Mouse (Mus musculus): Measurements from ENCODE around the gene Tnks2. TPM values are rescaled to one million over a fixed set of nuclear protein-coding genes. Genes with fewer than 3 reads are reported as not detected.

Gene Tnks2
- polyA plus RNA-seq, 1 experiment, result 46.0 TPM

GRCm38 (mm10) chr19:36796931-36797330 is 37.1 kb upstream of the Tnks2 start:
- DNase-seq, result no peak
- TF ChIP-seq CTCF (IDR thresholded peaks at IDR 0.05; ENCODE audit: borderline replicate concordance, control insufficient read depth, extremely low read depth, insufficient read depth, low read length, poor library complexity) (no peak), POLR2A (IDR thresholded peaks at IDR 0.05; ENCODE audit: control insufficient read depth, extremely low read depth, insufficient read depth, low read length, poor library complexity) (no peak)
- Histone ChIP-seq H3K4me3 (ENCODE audit: control insufficient read depth, insufficient read depth, low read length) (no peak overlapping the region), H3K27ac (ENCODE audit: control insufficient read depth, insufficient read depth, low read length) (no peak overlapping the region), H3K27me3 (ENCODE audit: control insufficient read depth, insufficient read depth, low read length) (no peaks in the 10 kb centered on the region), H3K36me3 (ENCODE audit: control insufficient read depth, insufficient read depth, low read length) (no peaks in the 10 kb centered on the region), H3K4me1 (replicated peaks; ENCODE audit: control insufficient read depth, insufficient read depth, low read length) (no peaks in the 10 kb centered on the region)
- 75% methylated on average over 9 of the region's 9 CpGs for WGBS

- H3K27me3 ChIP-seq (ENCODE audit: control insufficient read depth, insufficient read depth, low read length), result no peaks in the 10 kb centered on the region
- WGBS, result 92% methylated on average over 7 of the region's 7 CpGs
- TF ChIP-seq POLR2A (IDR thresholded peaks at IDR 0.05; ENCODE audit: control insufficient read depth, extremely low read depth, insufficient read depth, low read length, poor library complexity), result no peak
- no peak for TF ChIP-seq CTCF (IDR thresholded peaks at IDR 0.05; ENCODE audit: borderline replicate concordance, control insufficient read depth, extremely low read depth, insufficient read depth, low read length, poor library complexity)
- H3K36me3 ChIP-seq (ENCODE audit: control insufficient read depth, insufficient read depth, low read length), result no peaks in the 10 kb centered on the region
- no peak overlapping the region for H3K4me3 ChIP-seq (ENCODE audit: control insufficient read depth, insufficient read depth, low read length)
- no peak overlapping the region for H3K27ac ChIP-seq (ENCODE audit: control insufficient read depth, insufficient read depth, low read length)
- no peak for DNase-seq
- H3K4me1 ChIP-seq (replicated peaks; ENCODE audit: control insufficient read depth, insufficient read depth, low read length), result no peaks in the 10 kb centered on the region
Measured at GRCm38 (mm10) chr19:36800288-36800687, 33.7 kb upstream of the Tnks2 start.

- no peaks in the 10 kb centered on the region for H3K27me3 ChIP-seq (ENCODE audit: control insufficient read depth, insufficient read depth, low read length)
- no peak overlapping the region for H3K27ac ChIP-seq (ENCODE audit: control insufficient read depth, insufficient read depth, low read length)
- H3K36me3 ChIP-seq (ENCODE audit: control insufficient read depth, insufficient read depth, low read length), result no peaks in the 10 kb centered on the region
- H3K4me3 ChIP-seq (ENCODE audit: control insufficient read depth, insufficient read depth, low read length), result no peak overlapping the region
- DNase-seq, result no peak
- TF ChIP-seq POLR2A (IDR thresholded peaks at IDR 0.05; ENCODE audit: control insufficient read depth, extremely low read depth, insufficient read depth, low read length, poor library complexity) (no peak), CTCF (IDR thresholded peaks at IDR 0.05; ENCODE audit: borderline replicate concordance, control insufficient read depth, extremely low read depth, insufficient read depth, low read length, poor library complexity) (no peak)
- H3K4me1 ChIP-seq (replicated peaks; ENCODE audit: control insufficient read depth, insufficient read depth, low read length), result no peaks in the 10 kb centered on the region
- 96% methylated on average over 9 of the region's 9 CpGs for WGBS
Measured at GRCm38 (mm10) chr19:36801856-36802641, 32.0 kb upstream of the Tnks2 start.

GRCm38 (mm10) chr19:36803403-36803802 is 30.6 kb upstream of the Tnks2 start:
- H3K27ac ChIP-seq (ENCODE audit: control insufficient read depth, insufficient read depth, low read length), result no peak overlapping the region
- H3K4me1 ChIP-seq (replicated peaks; ENCODE audit: control insufficient read depth, insufficient read depth, low read length), result no peaks in the 10 kb centered on the region
- 94% methylated on average over 8 of the region's 8 CpGs for WGBS
- no peaks in the 10 kb centered on the region for H3K36me3 ChIP-seq (ENCODE audit: control insufficient read depth, insufficient read depth, low read length)
- no peak overlapping the region for H3K4me3 ChIP-seq (ENCODE audit: control insufficient read depth, insufficient read depth, low read length)
- no peak for TF ChIP-seq CTCF (IDR thresholded peaks at IDR 0.05; ENCODE audit: borderline replicate concordance, control insufficient read depth, extremely low read depth, insufficient read depth, low read length, poor library complexity)
- TF ChIP-seq POLR2A (IDR thresholded peaks at IDR 0.05; ENCODE audit: control insufficient read depth, extremely low read depth, insufficient read depth, low read length, poor library complexity), result no peak
- no peaks in the 10 kb centered on the region for H3K27me3 ChIP-seq (ENCODE audit: control insufficient read depth, insufficient read depth, low read length)
- DNase-seq, result no peak

- Histone ChIP-seq H3K27ac (ENCODE audit: control insufficient read depth, insufficient read depth, low read length) (no peak overlapping the region), H3K4me1 (replicated peaks; ENCODE audit: control insufficient read depth, insufficient read depth, low read length) (no peaks in the 10 kb centered on the region), H3K4me3 (ENCODE audit: control insufficient read depth, insufficient read depth, low read length) (no peak overlapping the region), H3K36me3 (ENCODE audit: control insufficient read depth, insufficient read depth, low read length) (no peaks in the 10 kb centered on the region), H3K27me3 (ENCODE audit: control insufficient read depth, insufficient read depth, low read length) (no peaks in the 10 kb centered on the region)
- no peak for DNase-seq
- WGBS, result 94% methylated on average over 2 of the region's 2 CpGs
- TF ChIP-seq POLR2A (IDR thresholded peaks at IDR 0.05; ENCODE audit: control insufficient read depth, extremely low read depth, insufficient read depth, low read length, poor library complexity), result no peak
- no peak for TF ChIP-seq CTCF (IDR thresholded peaks at IDR 0.05; ENCODE audit: borderline replicate concordance, control insufficient read depth, extremely low read depth, insufficient read depth, low read length, poor library complexity)
Measured at GRCm38 (mm10) chr19:36806842-36807241, 27.2 kb upstream of the Tnks2 start.

- TF ChIP-seq POLR2A (IDR thresholded peaks at IDR 0.05; ENCODE audit: control insufficient read depth, extremely low read depth, insufficient read depth, low read length, poor library complexity), result no peak
- TF ChIP-seq CTCF (IDR thresholded peaks at IDR 0.05; ENCODE audit: borderline replicate concordance, control insufficient read depth, extremely low read depth, insufficient read depth, low read length, poor library complexity), result no peak
- no peak overlapping the region for H3K4me3 ChIP-seq (ENCODE audit: control insufficient read depth, insufficient read depth, low read length)
- H3K27me3 ChIP-seq (ENCODE audit: control insufficient read depth, insufficient read depth, low read length), result no peaks in the 10 kb centered on the region
- H3K36me3 ChIP-seq (ENCODE audit: control insufficient read depth, insufficient read depth, low read length), result no peaks in the 10 kb centered on the region
- no peaks in the 10 kb centered on the region for H3K4me1 ChIP-seq (replicated peaks; ENCODE audit: control insufficient read depth, insufficient read depth, low read length)
- H3K27ac ChIP-seq (ENCODE audit: control insufficient read depth, insufficient read depth, low read length), result no peak overlapping the region
- DNase-seq, result no peak
- 83% methylated on average over 21 of the region's 21 CpGs for WGBS
Measured at GRCm38 (mm10) chr19:36808426-36809105, 25.5 kb upstream of the Tnks2 start.

Data from thymus, adult 2 months (tissue).